Mouse (Mus musculus): ENCODE measurements around the gene Ptcd2. TPM values are rescaled to one million over a fixed set of nuclear protein-coding genes. Genes with fewer than 3 reads are reported as not detected.
"Not testable (repeated sequence)": the region's sequence is repeated elsewhere in the genome, so short reads cannot be mapped to it uniquely, and the experiment has no call there.

Ptcd2 gene
- polyA plus RNA-seq, 1 experiment from 2014 or later, result 23.0 TPM

GRCm38 (mm10) chr13:99350009-99350408, 5.5 kb upstream of the Ptcd2 start:
- Histone ChIP-seq H3K9ac (ENCODE audit: low read depth, low read length) (no peak overlapping the region), H3K36me3 (ENCODE audit: control insufficient read depth, insufficient read depth) (peaks cover 8% of the 10 kb centered on the region), H3K4me3 (ENCODE audit: low read depth, low read length) (no peak overlapping the region), H3K27ac (ENCODE audit: low read length) (no peak overlapping the region), H3K27me3 (ENCODE audit: control insufficient read depth, insufficient read depth, low read depth, low read length) (no peaks in the 10 kb centered on the region), H3K9me3 (replicated peaks; ENCODE audit: control insufficient read depth, low read length) (no peaks in the 10 kb centered on the region), H3K4me2 (ENCODE audit: low read depth, low read length) (no peak overlapping the region), H3K4me1 (ENCODE audit: control insufficient read depth, low read depth, low read length) (peaks cover 15% of the 10 kb centered on the region)
- no peak for ATAC-seq (ENCODE audit: low read depth)
- WGBS (ENCODE audit: insufficient replicate concordance), result 76% methylated on average over 6 of the region's 6 CpGs

- Histone ChIP-seq H3K4me2 (ENCODE audit: low read depth, low read length) (peak overlapping the region; percentile 83), H3K9ac (ENCODE audit: low read depth, low read length) (peak overlapping the region; percentile 82), H3K27me3 (ENCODE audit: control insufficient read depth, insufficient read depth, low read depth, low read length) (no peaks in the 10 kb centered on the region), H3K9me3 (replicated peaks; ENCODE audit: control insufficient read depth, low read length) (no peaks in the 10 kb centered on the region), H3K36me3 (ENCODE audit: control insufficient read depth, insufficient read depth) (peaks cover 31% of the 10 kb centered on the region), H3K27ac (ENCODE audit: low read length) (peak overlapping the region; percentile 80), H3K4me1 (ENCODE audit: control insufficient read depth, low read depth, low read length) (peaks cover 17% of the 10 kb centered on the region), H3K4me3 (ENCODE audit: low read depth, low read length) (peak overlapping the region; percentile 97)
- ATAC-seq (ENCODE audit: low read depth), result peak; percentile 56
- under 1% methylated on average over 30 of the region's 30 CpGs for WGBS (ENCODE audit: insufficient replicate concordance)
Observed at GRCm38 (mm10) chr13:99343876-99344598, 468 bp downstream of the Ptcd2 start.

- Histone ChIP-seq H3K4me1 (ENCODE audit: control insufficient read depth, low read depth, low read length) (peaks cover 17% of the 10 kb centered on the region), H3K27ac (ENCODE audit: low read length) (no peak overlapping the region), H3K27me3 (ENCODE audit: control insufficient read depth, insufficient read depth, low read depth, low read length) (no peaks in the 10 kb centered on the region), H3K4me2 (ENCODE audit: low read depth, low read length) (no peak overlapping the region), H3K36me3 (ENCODE audit: control insufficient read depth, insufficient read depth) (peaks cover 29% of the 10 kb centered on the region), H3K4me3 (ENCODE audit: low read depth, low read length) (no peak overlapping the region), H3K9me3 (replicated peaks; ENCODE audit: control insufficient read depth, low read length) (no peaks in the 10 kb centered on the region), H3K9ac (ENCODE audit: low read depth, low read length) (no peak overlapping the region)
- WGBS (ENCODE audit: insufficient replicate concordance), result 77% methylated on average over 6 of the region's 6 CpGs
- ATAC-seq (ENCODE audit: low read depth), result no peak
Observed at GRCm38 (mm10) chr13:99341504-99341903, 3.0 kb downstream of the Ptcd2 start.

GRCm38 (mm10) chr13:99337510-99337909, 7.0 kb downstream of the Ptcd2 start:
- no peaks in the 10 kb centered on the region for H3K9me3 ChIP-seq (replicated peaks; ENCODE audit: control insufficient read depth, low read length)
- no peaks in the 10 kb centered on the region for H3K4me1 ChIP-seq (ENCODE audit: control insufficient read depth, low read depth, low read length)
- no peak overlapping the region for H3K4me2 ChIP-seq (ENCODE audit: low read depth, low read length)
- H3K27ac ChIP-seq (ENCODE audit: low read length), result no peak overlapping the region
- no peak overlapping the region for H3K4me3 ChIP-seq (ENCODE audit: low read depth, low read length)
- peaks cover 51% of the 10 kb centered on the region for H3K36me3 ChIP-seq (ENCODE audit: control insufficient read depth, insufficient read depth)
- 35% methylated on average over 6 of the region's 6 CpGs for WGBS (ENCODE audit: insufficient replicate concordance)
- H3K27me3 ChIP-seq (ENCODE audit: control insufficient read depth, insufficient read depth, low read depth, low read length), result no peaks in the 10 kb centered on the region
- no peak; the same call in 1 of the 2 replicates for ATAC-seq (ENCODE audit: low read depth)
- no peak overlapping the region for H3K9ac ChIP-seq (ENCODE audit: low read depth, low read length)

- Histone ChIP-seq H3K9me3 (replicated peaks; ENCODE audit: control insufficient read depth, low read length) (no peaks in the 10 kb centered on the region), H3K27ac (ENCODE audit: low read length) (no peak overlapping the region), H3K27me3 (ENCODE audit: control insufficient read depth, insufficient read depth, low read depth, low read length) (no peaks in the 10 kb centered on the region), H3K9ac (ENCODE audit: low read depth, low read length) (no peak overlapping the region), H3K4me1 (ENCODE audit: control insufficient read depth, low read depth, low read length) (no peaks in the 10 kb centered on the region), H3K4me2 (ENCODE audit: low read depth, low read length) (no peak overlapping the region), H3K4me3 (ENCODE audit: low read depth, low read length) (no peak overlapping the region), H3K36me3 (ENCODE audit: control insufficient read depth, insufficient read depth) (peaks cover 43% of the 10 kb centered on the region)
- WGBS (ENCODE audit: insufficient replicate concordance), result 76% methylated on average over 4 of the region's 4 CpGs
- ATAC-seq (ENCODE audit: low read depth), result no peak
Observed at GRCm38 (mm10) chr13:99331255-99331654, 13.2 kb downstream of the Ptcd2 start.

GRCm38 (mm10) chr13:99324337-99324685, 20.2 kb downstream of the Ptcd2 start:
- H3K4me1 ChIP-seq (ENCODE audit: control insufficient read depth, low read depth, low read length); H3K9ac ChIP-seq (ENCODE audit: low read depth, low read length); H3K4me2 ChIP-seq (ENCODE audit: low read depth, low read length); ATAC-seq (ENCODE audit: low read depth); H3K27me3 ChIP-seq (ENCODE audit: control insufficient read depth, insufficient read depth, low read depth, low read length); H3K9me3 ChIP-seq (replicated peaks; ENCODE audit: control insufficient read depth, low read length); H3K27ac ChIP-seq (ENCODE audit: low read length); H3K4me3 ChIP-seq (ENCODE audit: low read depth, low read length): not testable (repeated sequence)
- H3K36me3 ChIP-seq (ENCODE audit: control insufficient read depth, insufficient read depth), result peaks cover 26% of the 10 kb centered on the region
- WGBS (ENCODE audit: insufficient replicate concordance), result 84% methylated on average over 8 of the region's 8 CpGs

- Histone ChIP-seq H3K36me3 (ENCODE audit: control insufficient read depth, insufficient read depth) (peaks cover 28% of the 10 kb centered on the region), H3K9me3 (replicated peaks; ENCODE audit: control insufficient read depth, low read length) (no peaks in the 10 kb centered on the region), H3K4me2 (ENCODE audit: low read depth, low read length) (no peak overlapping the region), H3K9ac (ENCODE audit: low read depth, low read length) (no peak overlapping the region), H3K27me3 (ENCODE audit: control insufficient read depth, insufficient read depth, low read depth, low read length) (no peaks in the 10 kb centered on the region), H3K4me1 (ENCODE audit: control insufficient read depth, low read depth, low read length) (no peaks in the 10 kb centered on the region), H3K4me3 (ENCODE audit: low read depth, low read length) (no peak overlapping the region), H3K27ac (ENCODE audit: low read length) (no peak overlapping the region)
- no peak for ATAC-seq (ENCODE audit: low read depth)
- 65% methylated on average over 7 of the region's 7 CpGs for WGBS (ENCODE audit: insufficient replicate concordance)
Observed at GRCm38 (mm10) chr13:99323632-99324336, 20.7 kb downstream of the Ptcd2 start.

- not testable (repeated sequence) for H3K4me3 ChIP-seq (ENCODE audit: low read depth, low read length); H3K27me3 ChIP-seq (ENCODE audit: control insufficient read depth, insufficient read depth, low read depth, low read length); H3K4me1 ChIP-seq (ENCODE audit: control insufficient read depth, low read depth, low read length); H3K9me3 ChIP-seq (replicated peaks; ENCODE audit: control insufficient read depth, low read length); H3K4me2 ChIP-seq (ENCODE audit: low read depth, low read length); H3K27ac ChIP-seq (ENCODE audit: low read length); ATAC-seq (ENCODE audit: low read depth); H3K9ac ChIP-seq (ENCODE audit: low read depth, low read length)
- 65% methylated on average over 13 of the region's 13 CpGs for WGBS (ENCODE audit: insufficient replicate concordance)
- H3K36me3 ChIP-seq (ENCODE audit: control insufficient read depth, insufficient read depth), result peaks cover 28% of the 10 kb centered on the region
Observed at GRCm38 (mm10) chr13:99322915-99323314, 21.6 kb downstream of the Ptcd2 start.

- Histone ChIP-seq H3K9ac (ENCODE audit: low read depth, low read length) (no peak overlapping the region), H3K27ac (ENCODE audit: low read length) (no peak overlapping the region), H3K27me3 (ENCODE audit: control insufficient read depth, insufficient read depth, low read depth, low read length) (no peaks in the 10 kb centered on the region), H3K4me1 (ENCODE audit: control insufficient read depth, low read depth, low read length) (no peaks in the 10 kb centered on the region), H3K4me2 (ENCODE audit: low read depth, low read length) (no peak overlapping the region), H3K36me3 (ENCODE audit: control insufficient read depth, insufficient read depth) (peaks cover 20% of the 10 kb centered on the region), H3K4me3 (ENCODE audit: low read depth, low read length) (no peak overlapping the region), H3K9me3 (replicated peaks; ENCODE audit: control insufficient read depth, low read length) (no peaks in the 10 kb centered on the region)
- WGBS (ENCODE audit: insufficient replicate concordance), result 84% methylated on average over 7 of the region's 7 CpGs
- ATAC-seq (ENCODE audit: low read depth), result no peak
Observed at GRCm38 (mm10) chr13:99320453-99320852, 24.1 kb downstream of the Ptcd2 start.
